Mouse (Mus musculus) limb, embryonic 14.5 days (tissue): ENCODE results near the gene Snx29. TPM values are rescaled to one million over a fixed set of nuclear protein-coding genes. Genes with fewer than 3 reads are reported as not detected.

Experiments used
- ATAC-seq: fragments of 200-750 bp; cut with Nextera tagmentation; 2 replicates; pipeline ENCODE4 v1.8.0; 2017; ENCODE audit warnings: low read depth, moderate number of reproducible peaks, moderate TSS enrichment; ENCODE audit not compliant: low FRiP score
- DNase-seq: peaks from one replicate; pipeline ENCODE4 v3.0.0-alpha.2; 2015; ENCODE audit warnings: low spot score
- H3K27ac ChIP-seq: fragments of 300-500 bp; sonication (generic); replicated peaks from 2 replicates; pipeline ENCODE4 v1.5.1; 2014; ENCODE audit warnings: low read depth, mild to moderate bottlenecking, low read length, moderate library complexity, mixed read lengths
- H3K27me3 ChIP-seq: fragments of 300-500 bp; sonication (generic); 2 replicates; pipeline ENCODE4 v1.6.1; 2014; ENCODE audit warnings: low read length, mixed read lengths; ENCODE audit not compliant: control insufficient read depth, insufficient read depth
- H3K36me3 ChIP-seq: fragments of 300-500 bp; sonication (generic); 2 replicates; pipeline ENCODE4 v1.6.1; 2014; ENCODE audit warnings: mild to moderate bottlenecking, low read length, moderate library complexity, mixed read lengths; ENCODE audit not compliant: control insufficient read depth, insufficient read depth
- H3K4me1 ChIP-seq: fragments of 300-500 bp; sonication (generic); 2 replicates; pipeline ENCODE4 v1.6.1; 2014; ENCODE audit warnings: antibody characterized with exemption, low read length, mixed read lengths; ENCODE audit not compliant: control insufficient read depth, insufficient read depth
- H3K4me2 ChIP-seq: fragments of 300-500 bp; sonication (generic); replicated peaks from 2 replicates; pipeline ENCODE4 v1.6.1; 2014; ENCODE audit warnings: low read depth, mild to moderate bottlenecking, low read length, moderate library complexity; ENCODE audit not compliant: severe bottlenecking
- H3K4me3 ChIP-seq: fragments of 300-500 bp; sonication (generic); replicated peaks from 2 replicates; pipeline ENCODE4 v1.5.1; 2014; ENCODE audit warnings: low read length
- H3K9ac ChIP-seq: fragments of 300-500 bp; sonication (generic); 2 replicates; pipeline ENCODE4 v1.6.1; 2014; ENCODE audit warnings: mild to moderate bottlenecking, low read depth, low read length, moderate library complexity; ENCODE audit not compliant: severe bottlenecking
- H3K9me3 ChIP-seq: fragments of 300-500 bp; sonication (generic); 2 replicates; pipeline ENCODE4 v1.6.1; 2016; ENCODE audit warnings: low read length; ENCODE audit not compliant: control insufficient read depth
- POLR2A ChIP-seq: fragments of 200-500 bp; IDR thresholded peaks from 2 replicates; pipeline ENCODE4 v1.8.0; 2012; ENCODE audit warnings: inconsistent platforms, mild to moderate bottlenecking, moderate library complexity, borderline replicate concordance; ENCODE audit not compliant: insufficient read depth, insufficient read length; ENCODE audit errors: extremely low read depth
- WGBS: fragments of 180-500 bp; shearing (Covaris S2); extraction: QIAGEN DNeasy Blood & Tissue Kit; methylation state at CpG from one replicate; pipeline ENCODE4 v1.1.7; 2014; 5-methylcytosine and 5-hydroxymethylcytosine counted together
- polyA plus RNA-seq, 2 experiments: library from polyadenylated mRNA; depleted of rRNA in 1 of 2; stranded (reverse) in 1 of 2; unstranded in 1 of 2; fragments of >200 nt; fragmentation: Nextera tagmentation in 1 of 2; extraction: Ambion mirVana in 1 of 2; gene quantifications; 2 replicates each; pipeline versions ENCODE4 v1.2.1 to v1.2.3; 2012 to 2014

Gene Snx29
- polyA plus RNA-seq, 2 experiments: 4.9 to 9.3 TPM

DNA sequence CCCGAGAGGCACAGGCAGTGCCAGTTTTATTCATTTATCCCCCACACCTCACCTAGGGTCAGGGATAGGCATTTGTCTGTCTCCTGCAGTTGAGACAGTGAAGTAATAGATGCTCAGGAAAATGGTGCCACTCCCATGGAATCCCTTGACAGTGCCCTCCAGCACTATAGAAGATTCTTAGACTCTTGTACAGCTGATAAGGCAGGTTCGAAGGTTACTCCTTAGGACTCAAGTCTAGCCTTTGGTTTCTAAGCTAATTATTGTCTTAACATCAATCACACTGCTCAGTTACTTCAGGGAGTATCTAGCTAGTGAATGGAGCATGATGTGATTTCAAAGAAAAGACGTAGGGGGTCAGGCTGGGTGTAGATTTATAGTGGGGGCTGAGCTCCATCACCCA lies 273.9 kb downstream of the Snx29 start:
- Histone ChIP-seq H3K9me3 (no peaks in the 10 kb centered on the region), H3K27ac (no peak overlapping the region), H3K4me1 (no peaks in the 10 kb centered on the region), H3K36me3 (no peaks in the 10 kb centered on the region), H3K4me3 (no peak overlapping the region), H3K4me2 (no peak overlapping the region), H3K9ac (no peak overlapping the region), H3K27me3 (no peaks in the 10 kb centered on the region)
- TF ChIP-seq POLR2A: no peak
- 80% methylated on average over 3 of the region's 3 CpGs for whole genome bisulfite sequencing
- ATAC-seq (no peak), DNase-seq (no peak)

DNA sequence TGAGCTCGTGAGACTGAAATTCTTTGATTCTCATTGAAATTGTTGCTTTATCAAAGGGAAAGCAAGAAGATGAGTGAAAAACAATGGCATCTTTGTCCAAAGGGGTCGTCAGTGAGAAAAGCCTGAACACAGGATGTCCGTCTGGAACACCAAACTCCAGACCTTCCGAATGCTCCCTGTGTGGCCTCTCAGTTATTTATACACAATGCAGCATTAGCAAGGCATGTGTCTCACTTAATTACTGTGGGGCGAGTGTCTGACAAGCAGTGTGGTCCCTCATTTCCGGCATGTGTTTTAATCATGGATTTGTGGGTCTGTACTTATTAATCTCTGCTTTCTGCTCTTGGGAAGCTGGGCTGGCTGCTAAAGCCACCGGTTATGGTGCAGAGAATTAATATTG lies 275.1 kb downstream of the Snx29 start:
- no peak overlapping the region for H3K9ac ChIP-seq
- 42% methylated on average over 7 of the region's 7 CpGs for WGBS
- DNase-seq: no peak
- no peaks in the 10 kb centered on the region for H3K4me1 ChIP-seq
- H3K36me3 ChIP-seq: no peaks in the 10 kb centered on the region
- H3K27ac ChIP-seq: no peak overlapping the region
- no peak overlapping the region for H3K4me3 ChIP-seq
- ATAC-seq: no peak
- no peak overlapping the region for H3K4me2 ChIP-seq
- TF ChIP-seq POLR2A: no peak
- H3K27me3 ChIP-seq: no peaks in the 10 kb centered on the region
- H3K9me3 ChIP-seq: no peaks in the 10 kb centered on the region

DNA sequence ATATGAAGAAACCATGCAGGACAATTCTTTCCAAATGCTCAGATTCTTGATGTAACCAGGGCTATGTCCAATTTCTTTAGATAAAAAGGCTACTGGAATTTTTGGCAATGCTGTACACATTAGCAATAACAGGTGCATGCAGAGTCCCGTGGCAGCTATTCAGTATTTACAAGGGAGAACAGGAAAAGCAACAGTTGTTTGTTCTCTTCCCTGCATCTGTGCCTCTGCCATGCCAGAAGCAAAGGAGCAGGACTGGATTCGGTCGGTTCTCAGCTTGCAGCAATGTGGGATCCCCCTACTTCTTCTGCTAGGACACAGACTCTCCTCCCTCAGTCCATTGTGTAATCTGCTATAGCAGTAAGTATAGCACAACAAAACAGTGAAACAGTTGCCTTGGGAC lies 276.8 kb downstream of the Snx29 start:
- no peak for TF ChIP-seq POLR2A
- DNase-seq: no peak
- H3K27ac ChIP-seq: no peak overlapping the region
- WGBS: 47% methylated on average over 3 of the region's 3 CpGs
- ATAC-seq: no peak
- no peak overlapping the region for H3K4me2 ChIP-seq
- H3K9me3 ChIP-seq: no peaks in the 10 kb centered on the region
- H3K4me3 ChIP-seq: no peak overlapping the region
- no peaks in the 10 kb centered on the region for H3K27me3 ChIP-seq
- no peaks in the 10 kb centered on the region for H3K36me3 ChIP-seq
- H3K9ac ChIP-seq: no peak overlapping the region
- no peaks in the 10 kb centered on the region for H3K4me1 ChIP-seq

DNA sequence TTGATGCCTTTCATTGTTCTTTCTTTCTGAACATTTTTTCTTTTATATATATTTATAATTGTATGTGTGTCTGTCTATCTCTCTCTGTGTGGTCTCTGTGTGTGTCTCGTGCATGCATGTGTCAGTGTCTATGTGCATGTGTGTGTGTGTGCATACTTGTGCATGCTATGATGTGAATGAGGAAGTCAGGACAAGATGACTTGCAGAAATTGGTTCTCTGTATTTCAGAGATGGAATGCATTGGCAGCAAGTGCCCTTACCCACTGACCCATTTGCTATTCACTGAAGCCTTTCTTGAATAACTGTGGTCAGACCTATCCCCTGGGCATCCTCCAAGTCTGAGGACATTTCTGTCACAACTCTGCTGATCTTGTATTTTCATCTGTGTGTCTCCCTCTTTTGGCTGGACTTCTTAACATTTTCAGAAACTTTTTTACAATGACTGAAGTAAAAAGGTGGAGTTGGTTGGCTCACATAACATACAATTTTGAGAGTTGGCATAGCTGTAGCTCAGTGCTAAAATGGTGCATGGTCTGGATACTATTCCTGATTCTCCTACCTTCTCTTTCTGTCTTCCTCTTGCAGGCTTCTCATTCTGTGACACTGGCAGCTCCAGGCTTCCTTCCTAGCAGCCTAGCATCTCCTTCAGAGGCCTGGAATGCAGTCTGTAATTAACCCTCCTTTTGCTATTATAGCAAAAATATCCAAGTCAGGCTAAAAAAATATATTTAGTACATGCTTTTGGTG lies 278.8 kb downstream of the Snx29 start:
- 85% methylated on average over 1 of the region's 1 CpGs for WGBS
- no peak overlapping the region for H3K4me2 ChIP-seq
- H3K27me3 ChIP-seq: no peaks in the 10 kb centered on the region
- ATAC-seq: no peak
- H3K4me3 ChIP-seq: no peak overlapping the region
- H3K9ac ChIP-seq: no peak overlapping the region
- H3K36me3 ChIP-seq: no peaks in the 10 kb centered on the region
- no peak overlapping the region for H3K27ac ChIP-seq
- H3K4me1 ChIP-seq: no peaks in the 10 kb centered on the region
- no peak for DNase-seq
- TF ChIP-seq POLR2A: no peak
- H3K9me3 ChIP-seq: no peaks in the 10 kb centered on the region

DNA sequence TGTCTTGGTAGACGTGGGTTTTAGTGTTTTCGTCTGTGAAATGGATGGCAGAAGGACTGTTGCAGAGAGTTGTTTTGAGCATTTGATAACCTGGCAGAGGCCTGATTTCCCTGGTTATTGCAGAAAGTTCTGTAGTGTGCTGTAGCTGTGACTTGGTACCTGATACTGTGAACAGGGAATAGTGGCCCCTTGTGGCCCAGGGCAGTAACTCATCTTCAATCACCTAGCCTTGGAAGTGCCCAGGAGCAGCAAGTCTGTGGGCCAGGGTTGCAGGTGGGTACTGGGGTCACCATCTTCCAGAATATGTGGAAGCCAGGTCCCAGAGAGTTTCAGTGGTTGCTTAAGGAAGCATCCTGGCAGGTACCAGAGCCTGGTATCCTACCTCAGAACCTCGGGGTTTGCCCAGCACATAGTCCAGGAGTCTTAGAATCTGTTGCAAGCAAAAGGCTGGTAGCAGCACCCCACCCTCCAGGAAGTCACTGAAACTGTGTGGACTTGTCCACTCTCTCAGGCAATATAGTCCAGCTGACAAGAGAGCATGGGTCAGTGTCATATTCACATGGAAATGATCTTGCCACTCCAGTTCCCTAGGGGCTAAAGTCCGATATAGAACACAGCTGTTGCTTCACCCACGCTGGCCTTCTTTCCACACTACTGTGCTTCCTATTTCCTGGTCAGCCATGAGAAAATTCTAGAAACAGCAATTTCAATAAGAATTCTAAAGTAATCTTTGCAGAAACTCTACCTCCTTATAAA lies 281.1 kb downstream of the Snx29 start:
- no peak for ATAC-seq
- no peak for DNase-seq
- H3K4me3 ChIP-seq: no peak overlapping the region
- H3K36me3 ChIP-seq: no peaks in the 10 kb centered on the region
- H3K27me3 ChIP-seq: no peaks in the 10 kb centered on the region
- no peak overlapping the region for H3K9ac ChIP-seq
- H3K27ac ChIP-seq: no peak overlapping the region
- H3K9me3 ChIP-seq: no peaks in the 10 kb centered on the region
- TF ChIP-seq POLR2A: no peak
- H3K4me1 ChIP-seq: no peaks in the 10 kb centered on the region
- 67% methylated on average over 5 of the region's 5 CpGs for WGBS
- H3K4me2 ChIP-seq: no peak overlapping the region
